Mouse (Mus musculus) kidney, postnatal 36 days (tissue): ENCODE results near the gene Ttll6.
A peak's percentile ranks its signal among the peaks of the same experiment; 100 is the strongest.

ENCODE experiments used
- DNase-seq, 2 experiments: peaks; one replicate each; pipeline ENCODE4 v3.0.0; 2021 to 2022; ENCODE audit warnings: mixed read lengths in 2 of 2

The Ttll6 gene

GRCm38 (mm10) chr11:96169016-96169415 lies 35.4 kb downstream of the Ttll6 start:
- no peak for DNase-seq

GRCm38 (mm10) chr11:96170711-96171379 lies 37.3 kb downstream of the Ttll6 start:
- no peak for DNase-seq

GRCm38 (mm10) chr11:96171601-96172000 lies 38.0 kb downstream of the Ttll6 start:
- no peak for DNase-seq

GRCm38 (mm10) chr11:96172511-96173287 lies 39.1 kb downstream of the Ttll6 start:
- DNase-seq, result no peak

GRCm38 (mm10) chr11:96173288-96173840 lies 39.8 kb downstream of the Ttll6 start:
- DNase-seq, result no peak

GRCm38 (mm10) chr11:96174881-96175280 lies 41.3 kb downstream of the Ttll6 start:
- no peak for DNase-seq

- no peak for DNase-seq
These were observed 41.9 kb downstream of the Ttll6 start for GRCm38 (mm10) chr11:96175511-96175910.

GRCm38 (mm10) chr11:96175951-96176530 lies 42.5 kb downstream of the Ttll6 start:
- DNase-seq, result no peak

GRCm38 (mm10) chr11:96176841-96177240 lies 43.3 kb downstream of the Ttll6 start:
- DNase-seq, result no peak

GRCm38 (mm10) chr11:96177546-96178174 lies 44.1 kb downstream of the Ttll6 start:
- peak in 1 of 2 experiments; percentile 40 for DNase-seq

- no peak for DNase-seq
These were observed 44.8 kb downstream of the Ttll6 start for GRCm38 (mm10) chr11:96178356-96178755.

GRCm38 (mm10) chr11:96178911-96179503 lies 45.4 kb downstream of the Ttll6 start:
- no peak for DNase-seq

- DNase-seq, result no peak
These were observed 47.5 kb downstream of the Ttll6 start for GRCm38 (mm10) chr11:96181061-96181460.

- DNase-seq, result no peak
These were observed 50.6 kb downstream of the Ttll6 start for GRCm38 (mm10) chr11:96184233-96184632.

GRCm38 (mm10) chr11:96187321-96187720 lies 53.7 kb downstream of the Ttll6 start:
- DNase-seq, result peak in 1 of 2 experiments; percentile 53

- no peak for DNase-seq
These were observed 56.4 kb downstream of the Ttll6 start for GRCm38 (mm10) chr11:96189810-96190522.

- no peak for DNase-seq
These were observed 57.5 kb downstream of the Ttll6 start for GRCm38 (mm10) chr11:96191132-96191531.

- no peak for DNase-seq
These were observed 60.2 kb downstream of the Ttll6 start, which contains the start of gene Hoxb13 for GRCm38 (mm10) chr11:96193521-96194400. Gene Hoxb13, plus strand, starts transcription at chr11:96194316.

GRCm38 (mm10) chr11:96194401-96194710 lies 60.8 kb downstream of the Ttll6 start:
- DNase-seq, result no peak

- no peak for DNase-seq
These were observed 61.5 kb downstream of the Ttll6 start for GRCm38 (mm10) chr11:96194961-96195640.
